Mouse (Mus musculus) urinary bladder, postnatal 36 days (tissue): Measurements from ENCODE around the gene Magea6.
"Not testable (repeated sequence)": the region's sequence is repeated elsewhere in the genome, so short reads cannot be mapped to it uniquely, and the experiment has no call there.

Experiments
- DNase-seq, 2 experiments: peaks; one replicate each; pipeline ENCODE4 v3.0.0; 2022; ENCODE audit warnings: low spot score in 2 of 2, mixed read lengths in 1 of 2

Gene Magea6

DNA sequence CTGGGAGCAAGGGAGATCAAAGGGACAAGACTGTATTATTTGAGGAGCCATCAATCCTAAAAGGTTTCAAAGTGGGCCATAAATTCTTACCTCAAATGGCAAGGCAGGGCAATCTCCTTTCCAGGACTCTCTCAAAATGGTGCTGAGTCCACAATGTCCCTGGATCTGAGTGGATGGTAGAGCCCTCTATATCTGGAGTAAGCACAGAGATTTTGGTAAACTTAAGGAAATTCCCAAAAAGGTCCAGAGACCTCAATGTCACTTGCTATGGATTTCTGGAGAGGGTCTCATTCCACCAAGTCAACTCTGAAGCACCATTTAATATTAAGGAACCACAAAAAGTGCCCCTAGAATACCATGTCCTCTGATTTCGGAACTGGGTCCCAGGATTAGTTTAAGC lies at the start of gene Magea6:
Gene Magea6, minus strand, starts transcription at position 101 of the 400 bp plus-strand sequence.
- DNase-seq, result not testable (repeated sequence)

DNA sequence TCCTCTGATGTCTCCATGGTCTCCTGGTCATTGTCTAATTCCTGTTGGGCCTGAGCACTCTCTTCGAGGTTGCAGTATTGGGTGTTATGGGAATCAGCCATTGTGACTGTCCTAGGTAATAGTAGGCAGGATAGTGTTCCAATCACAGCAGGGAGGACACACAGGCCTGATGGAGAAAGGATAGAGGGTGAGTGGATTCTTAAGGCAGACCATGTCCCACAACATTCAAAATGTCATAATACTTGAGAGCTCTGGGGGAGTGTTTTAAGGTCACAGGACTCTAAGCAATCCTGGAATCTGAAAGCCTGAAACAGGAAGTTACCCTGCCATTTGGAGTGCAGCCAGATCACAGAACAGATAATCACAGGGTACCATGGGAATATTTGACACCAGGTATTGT lies 13.6 kb upstream of the Magea6 start, which contains the start of gene Magea3:
Gene Magea3, minus strand, starts transcription at position 101 of the 400 bp plus-strand sequence.
- DNase-seq, result not testable (repeated sequence)

DNA sequence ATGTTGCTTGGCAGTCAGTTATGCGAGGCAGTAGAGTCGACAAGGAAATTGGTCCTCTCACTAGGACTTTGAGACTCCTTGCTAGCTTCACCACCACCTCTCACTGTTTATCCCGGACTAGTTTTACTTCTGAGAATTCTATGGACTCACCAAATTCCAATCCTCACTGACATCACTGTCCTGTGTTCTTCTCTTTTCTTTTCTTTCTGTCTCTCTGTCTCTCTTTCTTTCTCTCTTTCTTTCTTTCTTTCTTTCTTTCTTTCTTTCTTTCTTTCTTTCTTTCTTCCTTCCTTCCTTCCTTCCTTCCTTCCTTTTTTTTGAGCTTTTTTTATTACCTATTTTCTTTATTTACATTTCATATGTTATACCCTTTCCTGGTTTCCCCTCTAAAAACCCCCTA lies 45.6 kb downstream of the Magea6 start, which contains the start of gene Cldn34b1:
Gene Cldn34b1, minus strand, starts transcription at position 101 of the 400 bp plus-strand sequence.
- not testable (repeated sequence) for DNase-seq
